Mouse (Mus musculus) thymus, postnatal 14 days (tissue): Measurements from ENCODE around the gene Trpm8.

Source experiments
- DNase-seq: peaks from one replicate; pipeline ENCODE4 v3.0.0; 2021

Gene Trpm8

GRCm38 (mm10) chr1:88248658-88249057 lies 28.8 kb upstream of the Trpm8 start:
- no peak for DNase-seq

- no peak for DNase-seq
Observed at GRCm38 (mm10) chr1:88249596-88249995, 27.9 kb upstream of the Trpm8 start.

DNA sequence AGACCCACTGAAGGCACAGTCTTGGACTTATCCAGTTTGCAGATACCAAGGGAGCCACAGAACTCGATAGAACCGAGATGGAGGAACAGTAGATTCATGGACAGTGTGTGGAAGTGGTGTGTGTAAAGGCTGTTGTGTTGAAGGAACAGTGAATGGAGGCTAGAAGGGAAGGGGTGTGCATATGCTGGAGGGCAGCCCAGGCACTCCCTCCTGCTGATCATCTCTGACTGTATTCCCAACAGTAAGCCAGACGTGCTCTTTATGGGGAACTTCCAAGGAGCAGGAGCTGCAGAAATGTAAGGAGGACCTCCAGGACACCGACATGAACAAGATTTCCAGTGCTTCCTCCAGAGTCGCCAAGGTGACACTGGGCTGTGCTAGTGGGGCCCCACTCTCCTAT lies 27.4 kb upstream of the Trpm8 start:
- DNase-seq, result no peak

GRCm38 (mm10) chr1:88253106-88253505 lies 24.4 kb upstream of the Trpm8 start:
- no peak for DNase-seq

DNA sequence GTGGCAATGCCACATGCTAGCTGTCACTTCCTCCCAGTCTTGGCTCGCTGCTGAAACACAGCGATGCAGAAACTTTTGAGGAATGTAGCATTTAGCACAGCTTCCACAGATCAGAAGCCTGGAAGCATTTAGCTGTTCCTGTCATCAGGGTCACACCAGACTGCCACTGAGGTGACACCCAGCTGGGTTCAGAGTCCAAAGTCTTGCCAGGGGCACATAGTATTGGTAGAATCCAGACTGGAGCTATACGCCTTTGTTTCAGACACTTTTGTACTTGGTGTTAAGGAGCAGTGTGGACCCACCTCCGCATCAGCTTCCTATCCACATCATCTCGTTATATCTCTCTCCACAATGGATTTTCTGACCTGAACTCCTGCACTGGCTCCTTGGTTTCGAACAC lies 23.9 kb upstream of the Trpm8 start:
- no peak for DNase-seq

DNA sequence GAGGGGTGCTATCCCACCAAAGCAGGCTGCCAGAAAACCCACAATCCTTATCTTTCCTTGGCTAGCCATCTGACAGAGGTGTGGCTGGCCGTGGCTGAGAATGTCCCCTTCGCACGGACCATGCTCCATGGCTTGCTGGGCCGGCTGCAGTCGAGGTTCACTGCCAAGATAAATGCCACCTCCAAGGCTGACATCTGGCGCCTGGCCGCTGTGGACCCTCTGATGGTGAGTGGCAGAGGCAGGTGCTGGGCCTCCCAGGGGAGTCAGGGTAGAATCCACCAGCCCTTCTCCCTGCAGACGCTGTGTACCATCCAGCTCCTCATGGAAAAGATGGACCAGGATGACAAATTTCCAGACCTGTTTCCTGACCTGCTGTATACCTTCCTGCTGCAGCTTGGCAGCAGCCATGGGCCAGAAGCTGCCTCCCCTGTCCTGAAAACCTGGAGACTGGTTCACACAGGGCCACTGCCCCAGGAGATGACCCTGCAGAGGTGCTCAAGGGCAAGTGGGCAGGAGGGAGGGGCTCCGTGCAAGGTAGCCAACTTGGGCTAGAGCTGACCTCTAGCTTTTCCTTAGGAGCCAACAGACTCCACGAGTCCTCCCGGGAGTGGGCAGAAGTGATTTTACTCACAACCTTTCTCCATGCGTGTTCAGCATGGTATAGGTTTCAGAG lies 22.5 kb upstream of the Trpm8 start:
- DNase-seq, result no peak

DNA sequence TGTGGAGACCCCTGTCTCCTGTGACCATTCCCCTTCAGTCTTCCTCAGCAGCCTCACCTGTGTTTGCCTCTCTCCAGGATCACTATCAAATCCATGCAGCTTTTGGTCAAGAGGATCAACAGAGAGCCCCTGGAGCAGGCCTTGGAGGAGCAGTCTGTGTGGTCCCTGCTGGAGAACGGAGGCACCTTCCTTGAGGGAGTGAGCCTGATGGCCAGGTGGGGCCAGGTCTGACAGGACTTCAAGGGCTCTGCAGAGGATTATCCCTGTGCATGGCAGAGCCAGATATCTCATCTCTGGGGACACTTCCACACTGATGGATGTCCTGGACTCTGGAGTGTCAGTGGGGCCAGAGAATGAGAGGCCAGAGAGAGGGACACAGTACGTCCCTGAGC lies 22.0 kb upstream of the Trpm8 start:
- DNase-seq, result no peak

DNA sequence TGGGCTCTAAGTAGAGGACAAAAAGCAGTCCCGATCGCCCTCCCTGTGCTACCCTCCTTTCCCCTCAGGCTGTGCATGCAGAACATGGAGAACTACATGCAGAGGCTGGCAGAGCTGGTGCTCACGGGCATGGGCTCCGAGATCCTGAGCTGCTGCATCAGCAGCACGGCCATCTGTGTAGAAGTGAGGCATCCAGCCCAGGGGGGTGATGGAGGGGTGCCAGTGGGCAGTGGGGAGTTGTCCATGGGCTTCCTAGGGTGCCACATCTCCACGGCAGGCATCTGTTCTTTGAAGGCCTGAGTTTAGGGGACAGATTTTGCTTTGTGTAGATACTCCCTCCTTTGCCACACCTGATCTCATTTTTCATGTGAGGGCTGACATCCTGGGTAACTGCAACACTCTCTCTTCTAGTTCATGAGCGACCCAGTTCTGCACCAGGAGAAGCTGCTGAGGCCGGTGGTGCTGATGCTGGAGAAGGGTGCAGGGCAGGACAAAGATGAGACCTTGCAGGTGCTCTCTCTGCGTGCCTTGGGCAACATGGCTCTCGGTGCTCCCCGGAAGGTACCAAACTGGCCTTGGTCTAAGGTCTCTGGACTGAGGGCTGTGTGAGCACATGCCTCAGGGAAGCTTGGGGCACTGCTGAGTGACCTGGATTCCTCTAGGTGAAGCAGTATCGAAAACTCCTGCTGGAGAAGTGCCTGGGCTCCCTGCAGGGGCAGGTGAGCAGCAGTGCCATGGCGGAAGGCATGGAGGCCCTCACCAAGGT lies 21.3 kb upstream of the Trpm8 start:
- no peak for DNase-seq

GRCm38 (mm10) chr1:88256886-88257663 lies 20.4 kb upstream of the Trpm8 start:
- no peak for DNase-seq

DNA sequence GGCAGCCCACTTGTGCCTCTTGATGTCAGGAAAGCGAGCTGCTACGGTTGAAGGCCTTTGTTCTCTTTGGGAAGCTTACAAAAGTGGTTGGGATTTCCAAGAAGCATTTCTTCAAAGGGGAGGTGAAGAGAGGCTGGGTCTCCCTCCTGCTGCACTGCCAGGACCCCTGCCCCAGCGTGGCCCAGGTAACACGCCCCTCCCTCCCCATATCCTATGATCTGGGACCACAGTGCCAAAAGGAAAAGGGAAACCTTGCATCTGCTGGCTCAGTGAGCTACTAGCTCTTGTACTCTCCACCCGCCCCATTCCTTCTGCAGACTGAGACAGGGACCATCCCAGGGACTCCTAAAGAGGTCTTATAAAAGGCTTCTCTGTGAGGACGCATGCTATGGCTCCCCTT lies 19.8 kb upstream of the Trpm8 start:
- no peak for DNase-seq

DNA sequence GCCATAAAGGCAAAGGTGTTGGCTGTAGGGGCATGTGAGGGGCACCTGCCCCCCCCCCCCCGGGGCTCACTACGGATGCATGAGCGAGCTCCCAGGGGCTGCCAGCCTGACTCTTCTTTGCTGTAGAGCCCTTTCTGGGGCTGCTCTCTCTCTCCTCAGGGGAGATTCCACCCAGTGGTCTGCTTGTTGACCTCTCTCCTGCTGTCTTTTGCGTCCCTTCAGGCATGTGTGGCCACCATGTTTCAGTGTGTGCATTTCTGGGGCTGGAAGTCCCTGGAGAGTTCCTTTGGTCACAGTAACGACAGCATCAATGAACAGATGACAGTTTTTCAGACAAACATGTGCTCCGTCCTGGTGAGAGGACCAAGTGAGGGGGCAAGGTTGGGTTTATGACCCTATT lies 19.1 kb upstream of the Trpm8 start:
- no peak for DNase-seq

DNA sequence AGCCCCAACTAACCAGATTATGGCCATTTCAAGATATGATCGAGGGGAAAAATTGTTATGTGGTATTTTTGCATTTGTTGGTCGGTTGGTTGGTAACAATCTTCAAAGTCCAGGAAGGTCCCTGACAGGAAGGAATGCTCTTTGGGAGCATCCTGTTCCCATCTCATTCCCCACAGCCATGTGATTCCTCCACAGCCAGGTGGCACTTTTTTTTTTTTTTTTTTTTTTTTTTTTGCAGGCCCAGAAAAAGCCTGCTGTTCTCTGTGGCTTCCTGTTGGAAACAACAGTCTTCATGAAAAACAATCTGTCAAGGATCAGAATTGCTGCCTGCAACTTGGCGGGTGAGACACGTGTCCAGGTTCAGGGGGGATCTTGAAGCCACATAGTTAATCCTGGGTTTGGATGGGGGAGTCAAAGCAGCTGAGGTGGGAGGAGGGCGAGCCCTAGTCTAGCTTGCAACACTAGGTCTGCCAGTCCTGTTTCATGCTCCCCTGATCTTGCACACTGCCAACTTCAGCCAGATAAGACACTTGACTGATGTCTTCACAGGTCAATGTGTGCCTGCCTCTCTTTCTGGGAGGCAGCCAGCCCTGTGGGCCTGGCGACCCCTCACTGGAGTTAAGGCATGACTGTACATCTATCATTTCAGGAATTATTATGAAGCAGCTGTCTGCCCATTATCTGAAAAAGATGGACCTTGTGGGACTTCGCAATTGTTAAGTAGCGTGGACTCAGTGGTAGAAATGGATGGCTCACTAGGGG lies 18.4 kb upstream of the Trpm8 start:
- DNase-seq, result no peak

GRCm38 (mm10) chr1:88259643-88260024 lies 17.8 kb upstream of the Trpm8 start:
- DNase-seq, result no peak

DNA sequence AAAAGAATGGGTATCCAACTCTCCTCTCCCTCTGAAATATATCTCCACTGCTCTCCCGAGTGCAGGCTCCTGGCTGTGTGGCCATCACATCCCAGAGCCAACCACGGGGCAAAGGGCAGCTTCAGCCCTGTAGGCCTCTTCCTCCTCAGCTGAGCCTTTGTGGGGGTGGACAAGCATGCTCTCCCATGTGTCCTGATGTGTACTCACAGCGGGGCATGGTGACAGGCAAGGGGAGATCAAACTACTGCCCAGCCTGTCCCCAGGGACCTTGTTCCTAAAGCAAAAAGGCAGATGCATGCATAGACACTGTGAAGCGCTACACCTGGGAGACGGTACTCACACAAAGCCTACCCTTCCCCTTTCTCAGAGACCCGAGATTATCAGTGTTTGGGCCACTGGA lies 17.3 kb upstream of the Trpm8 start:
- no peak for DNase-seq

GRCm38 (mm10) chr1:88260604-88261377 lies 16.7 kb upstream of the Trpm8 start:
- DNase-seq, result no peak

DNA sequence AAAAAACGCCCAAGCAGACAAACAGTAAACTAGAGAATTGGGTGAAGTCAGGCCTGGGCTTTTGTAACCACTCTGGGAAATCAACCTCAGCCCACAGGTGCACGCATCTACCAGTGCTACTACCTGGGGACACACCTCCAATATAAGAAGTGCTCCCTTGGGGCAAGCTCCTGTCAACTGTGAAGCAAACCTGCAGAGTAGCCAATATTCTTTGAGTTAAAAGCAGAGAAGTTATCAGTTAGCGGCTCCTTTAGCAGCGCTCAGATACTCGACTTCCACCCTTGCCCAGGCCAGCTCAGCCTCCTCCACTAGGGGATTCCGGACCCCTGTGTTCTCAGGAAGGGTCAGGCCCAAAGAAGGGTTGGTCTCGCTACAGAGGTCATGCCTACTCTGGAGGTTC lies 15.8 kb upstream of the Trpm8 start:
- no peak for DNase-seq

GRCm38 (mm10) chr1:88262255-88262654 lies 15.2 kb upstream of the Trpm8 start:
- no peak for DNase-seq

DNA sequence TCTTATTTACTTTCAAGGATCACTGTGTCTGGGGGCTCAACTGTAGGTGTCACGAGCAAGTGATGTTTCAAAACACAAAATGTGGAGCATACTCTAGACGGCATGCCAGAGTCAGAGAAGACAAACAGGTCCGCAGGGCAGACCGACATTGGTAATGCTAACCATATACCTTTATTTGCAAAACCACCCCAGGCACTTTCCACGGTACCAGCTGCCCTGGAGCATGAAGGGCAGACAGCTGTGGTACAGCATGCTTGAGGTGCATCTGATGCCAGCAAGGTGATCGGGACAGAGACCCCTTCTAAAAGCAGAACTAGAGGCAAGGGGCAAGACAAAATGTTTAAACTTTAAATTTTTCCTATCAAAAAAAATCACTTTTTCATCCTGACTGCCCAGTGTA lies 14.5 kb upstream of the Trpm8 start:
- no peak for DNase-seq

- no peak for DNase-seq
Observed at GRCm38 (mm10) chr1:88263778-88264177, 13.7 kb upstream of the Trpm8 start.

- no peak for DNase-seq
Observed at GRCm38 (mm10) chr1:88264237-88264868, 13.1 kb upstream of the Trpm8 start.

GRCm38 (mm10) chr1:88264869-88265240 lies 12.6 kb upstream of the Trpm8 start:
- no peak for DNase-seq

DNA sequence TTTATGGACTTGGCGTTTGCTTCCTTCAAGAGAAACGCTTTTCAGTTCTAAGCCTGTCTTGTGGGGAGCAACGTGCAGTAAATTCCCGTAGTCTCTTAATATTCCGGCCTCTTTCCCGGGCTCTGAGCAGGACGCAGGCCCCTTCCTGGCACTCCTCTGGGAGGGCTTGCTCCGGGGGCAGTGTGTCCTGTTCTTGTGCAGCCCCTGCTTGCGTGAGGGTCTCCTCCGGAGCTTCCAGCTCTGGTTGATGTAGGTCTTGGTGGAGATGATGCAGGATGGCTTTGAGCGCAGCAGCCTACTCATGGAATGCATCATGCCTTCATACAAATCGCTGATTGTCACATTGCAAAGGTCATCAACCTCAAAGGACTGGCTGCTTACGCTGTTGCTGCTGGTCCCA lies 11.3 kb upstream of the Trpm8 start:
- DNase-seq, result no peak
